Mouse (Mus musculus) yolk sac, embryonic 10.5 days (tissue): ENCODE results near the gene Fut4.
A peak's percentile ranks its signal among the peaks of the same experiment; 100 is the strongest.
"Not testable (repeated sequence)": the region's sequence is repeated elsewhere in the genome, so short reads cannot be mapped to it uniquely, and the experiment has no call there.

Experiments used
- DNase-seq: peaks from one replicate; pipeline ENCODE4 v3.0.0-alpha.2; 2017; ENCODE audit warnings: low spot score

Fut4 gene

GRCm38 (mm10) chr9:14726005-14726404, 26.2 kb downstream of the Fut4 start:
- DNase-seq, result no peak

DNA sequence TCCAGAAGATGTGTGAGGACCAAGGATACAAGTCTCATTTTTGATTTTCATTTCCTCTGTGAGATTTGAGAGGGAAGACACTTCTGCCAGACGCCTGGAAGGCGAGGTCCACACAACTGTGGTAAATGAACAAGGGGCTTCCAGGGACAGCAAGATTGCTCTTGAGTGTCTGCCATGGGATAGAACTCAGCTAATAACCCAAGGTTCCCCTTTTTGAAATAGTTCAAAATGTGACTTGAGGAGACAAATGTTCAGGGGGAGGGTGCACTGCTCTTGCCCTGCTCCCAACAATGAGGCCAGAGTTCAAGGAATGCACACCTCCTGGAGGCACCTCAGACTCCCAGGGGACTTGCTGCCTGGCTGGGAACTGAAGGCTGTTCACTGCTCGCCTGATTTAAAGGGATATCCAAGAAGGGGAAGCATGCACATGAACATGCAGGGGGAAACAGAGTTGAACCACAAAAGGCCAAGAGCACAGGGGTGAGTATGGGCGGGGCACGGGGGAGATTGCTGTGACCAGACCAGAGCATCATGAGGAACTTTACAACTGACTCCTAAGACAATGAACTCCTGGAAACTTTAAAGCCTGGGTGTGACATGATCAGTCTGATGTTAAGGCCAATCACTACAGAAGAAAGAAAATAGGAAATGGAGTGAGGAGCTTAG, 27.3 kb downstream of the Fut4 start:
- no peak for DNase-seq

- DNase-seq, result no peak
Measured at GRCm38 (mm10) chr9:14721610-14722009, 30.6 kb downstream of the Fut4 start.

DNA sequence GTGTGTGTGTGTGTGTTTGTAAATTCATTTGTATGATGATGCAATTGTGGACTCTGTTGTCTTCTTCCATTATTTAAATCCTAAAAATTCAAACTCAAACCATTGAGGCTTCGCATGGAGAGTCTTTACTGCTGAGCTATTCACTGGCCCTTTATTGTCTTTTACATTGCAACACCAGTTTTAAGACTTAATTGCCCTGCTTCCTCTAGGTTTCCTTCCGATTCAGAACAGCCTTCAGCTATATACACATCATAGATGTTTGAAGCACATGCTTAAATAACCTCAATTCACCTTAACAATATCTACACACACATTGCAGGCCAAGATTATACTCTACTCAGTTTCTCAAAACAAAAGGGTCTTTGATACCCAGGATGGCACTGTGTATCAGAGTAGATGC, 31.8 kb downstream of the Fut4 start:
- no peak for DNase-seq

- DNase-seq, result no peak
Measured at GRCm38 (mm10) chr9:14718332-14718691, 33.9 kb downstream of the Fut4 start.

- DNase-seq, result no peak
Measured at GRCm38 (mm10) chr9:14717689-14718331, 34.4 kb downstream of the Fut4 start.

- no peak for DNase-seq
Measured at GRCm38 (mm10) chr9:14715258-14715657, 36.9 kb downstream of the Fut4 start.

DNA sequence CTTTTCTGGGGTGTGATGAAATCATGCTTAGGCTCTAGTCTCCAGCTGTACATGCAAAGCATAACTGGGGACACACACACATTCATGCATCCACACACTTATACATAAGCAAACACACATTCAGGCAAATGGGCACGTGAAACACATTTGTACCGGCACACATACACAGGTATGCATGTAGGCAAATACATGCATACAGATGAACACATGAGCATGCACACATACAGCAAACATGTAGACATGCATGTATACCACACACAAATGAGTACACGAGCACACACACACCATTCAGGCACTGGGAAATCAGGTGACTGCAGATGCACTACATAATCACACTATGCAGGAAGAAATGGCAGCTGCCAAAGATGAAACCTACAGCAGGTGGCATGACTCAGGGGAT, 41.3 kb downstream of the Fut4 start:
- DNase-seq, result no peak

DNA sequence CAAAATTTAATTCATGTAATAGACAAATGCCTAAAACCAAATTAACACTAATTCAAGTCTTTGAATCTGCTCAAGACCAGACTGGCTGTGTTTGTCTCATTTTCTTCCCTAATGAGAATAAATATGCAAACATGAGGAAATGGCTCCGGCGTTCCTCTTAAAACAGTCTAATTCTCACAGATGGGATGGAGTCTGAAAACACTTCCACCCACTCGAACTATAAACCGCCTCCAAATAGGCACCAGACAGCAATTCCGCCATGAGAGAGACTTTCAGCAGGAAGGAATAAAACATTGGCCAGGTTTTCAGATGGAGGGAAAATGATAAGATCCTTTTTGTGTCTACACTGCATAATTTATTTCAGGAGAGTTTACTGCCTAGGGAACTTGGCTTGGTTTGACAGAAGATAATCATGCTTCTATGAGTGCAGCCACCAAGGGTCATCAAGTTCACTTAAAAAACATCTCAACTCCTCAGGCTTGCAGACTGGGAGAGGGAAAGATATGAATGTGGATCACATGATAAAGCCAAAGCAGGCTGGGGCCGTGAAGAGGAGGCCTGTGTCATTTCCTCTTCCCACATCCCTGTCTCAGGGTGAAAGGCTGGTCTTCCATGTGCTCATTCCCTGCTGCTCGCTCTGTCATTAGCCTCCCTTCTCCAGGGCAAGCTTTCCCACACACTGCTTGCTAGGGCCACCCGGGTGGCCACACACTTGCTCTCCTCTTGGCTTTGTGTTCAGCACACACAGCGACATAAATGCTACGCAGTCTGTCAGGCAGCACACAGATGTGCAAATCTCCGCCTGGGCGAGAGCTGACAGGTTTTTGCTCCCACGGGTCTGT, 46.7 kb downstream of the Fut4 start:
- no peak for DNase-seq

GRCm38 (mm10) chr9:14700795-14701194, 51.4 kb downstream of the Fut4 start:
- not testable (repeated sequence) for DNase-seq

DNA sequence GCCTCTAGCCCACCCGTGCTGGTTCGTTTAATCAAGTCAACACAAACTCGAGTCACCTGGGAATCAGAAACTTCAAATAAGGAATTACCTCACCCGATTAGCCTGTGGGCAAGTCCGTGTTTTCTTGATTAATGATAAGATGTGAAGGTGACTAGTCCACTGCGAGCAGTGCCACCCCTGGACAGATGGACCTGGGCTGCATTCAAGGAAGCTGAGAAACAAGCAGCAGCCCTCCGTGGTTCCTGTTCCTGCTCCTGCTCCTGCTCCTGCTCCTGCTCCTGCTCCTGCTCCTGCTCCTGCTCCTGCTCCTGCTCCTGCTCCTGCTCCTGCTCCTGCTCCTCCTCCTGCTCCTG, 52.9 kb downstream of the Fut4 start:
- no peak for DNase-seq

GRCm38 (mm10) chr9:14698582-14699287, 53.5 kb downstream of the Fut4 start:
- peak; percentile 75 for DNase-seq
